Mouse (Mus musculus) Patski (cell line): ENCODE measurements around the gene Nr2f6. TPM values are rescaled to one million over a fixed set of nuclear protein-coding genes. Genes with fewer than 3 reads are reported as not detected.

ENCODE experiments used
- ATAC-seq: fragments of 100-300 bp; one replicate; pipeline ENCODE4 v1.8.0; 2021
- CTCF ChIA-PET: fragments of 350-600 bp; sonication (Branson Sonifier 250); formaldehyde crosslinking; loops from one replicate; lab custom pipeline; 2022; ENCODE audit warnings: inconsistent platforms; lab: Charles Lee
- POLR2A ChIA-PET: fragments of 350-600 bp; sonication (Branson Sonifier 250); formaldehyde crosslinking; loops from one replicate; lab custom pipeline; 2022; ENCODE audit warnings: antibody characterized with exemption, inconsistent platforms; lab: Charles Lee
- DNase-seq: peaks from one replicate; pipeline ENCODE4 v3.0.0-alpha.2; 2011; ENCODE audit warnings: low read depth, low spot score
- H3K27me3 ChIP-seq: fragments of 371-371 bp; one replicate; pipeline ENCODE4 v1.5.1; 2021
- CTCF ChIP-seq: fragments of 100-300 bp; IDR thresholded peaks from one replicate; pipeline ENCODE4 v1.5.1; 2021
- in situ Hi-C: fragments of 300-500 bp; cut with MboI; formaldehyde crosslinking; loops from 3 replicates; pipeline ENCODE4 v1.11.1; 2018; ENCODE audit warnings: low pct_unique_long_range_greater_than_20kb, mixed read lengths
- polyA plus RNA-seq: library from polyadenylated mRNA; unstranded; gene quantifications from one replicate; pipeline ENCODE4 v1.2.3, GENCODE M21; 2021

Nr2f6 gene
- polyA plus RNA-seq, 1 experiment from 2014 or later = 140 TPM

DNA sequence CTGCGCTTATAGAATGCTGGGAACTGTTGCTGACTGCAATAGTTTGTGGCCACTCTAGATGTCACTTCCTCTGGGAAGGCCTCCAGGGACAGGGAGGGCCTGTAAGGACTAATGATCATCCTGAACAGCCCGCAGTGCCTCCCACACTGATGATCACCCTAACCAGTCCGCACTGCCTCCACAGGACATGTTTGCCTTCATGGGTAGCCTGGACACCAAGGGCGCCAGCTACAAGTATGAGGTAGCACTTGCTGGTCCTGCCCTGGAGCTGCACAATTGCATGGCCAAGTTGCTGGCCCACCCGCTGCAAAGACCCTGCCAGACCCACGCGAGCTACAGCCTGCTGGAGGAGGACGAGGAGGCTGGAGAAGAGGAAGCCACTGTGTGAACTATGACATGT, 22.3 kb upstream of the Nr2f6 start:
- ChIA-PET POLR2A (interaction anchor here (1.2 to 1.6 kb wide), 2 partner anchors 25 to 36 kb away, joined by 4 to 5 read pairs; no protein-coding TSS in a partner anchor), CTCF (interaction anchor here (1.2 to 2.8 kb wide), 3 partner anchors 10 to 91 kb away, joined by 3 to 14 read pairs (median 4); partner anchors contain the start of gene Ocel1)
- in situ Hi-C loops = no loop called here
- no peak for TF ChIP-seq CTCF
- ATAC-seq = no peak
- H3K27me3 ChIP-seq = no peaks in the 10 kb centered on the region
- no peak for DNase-seq

DNA sequence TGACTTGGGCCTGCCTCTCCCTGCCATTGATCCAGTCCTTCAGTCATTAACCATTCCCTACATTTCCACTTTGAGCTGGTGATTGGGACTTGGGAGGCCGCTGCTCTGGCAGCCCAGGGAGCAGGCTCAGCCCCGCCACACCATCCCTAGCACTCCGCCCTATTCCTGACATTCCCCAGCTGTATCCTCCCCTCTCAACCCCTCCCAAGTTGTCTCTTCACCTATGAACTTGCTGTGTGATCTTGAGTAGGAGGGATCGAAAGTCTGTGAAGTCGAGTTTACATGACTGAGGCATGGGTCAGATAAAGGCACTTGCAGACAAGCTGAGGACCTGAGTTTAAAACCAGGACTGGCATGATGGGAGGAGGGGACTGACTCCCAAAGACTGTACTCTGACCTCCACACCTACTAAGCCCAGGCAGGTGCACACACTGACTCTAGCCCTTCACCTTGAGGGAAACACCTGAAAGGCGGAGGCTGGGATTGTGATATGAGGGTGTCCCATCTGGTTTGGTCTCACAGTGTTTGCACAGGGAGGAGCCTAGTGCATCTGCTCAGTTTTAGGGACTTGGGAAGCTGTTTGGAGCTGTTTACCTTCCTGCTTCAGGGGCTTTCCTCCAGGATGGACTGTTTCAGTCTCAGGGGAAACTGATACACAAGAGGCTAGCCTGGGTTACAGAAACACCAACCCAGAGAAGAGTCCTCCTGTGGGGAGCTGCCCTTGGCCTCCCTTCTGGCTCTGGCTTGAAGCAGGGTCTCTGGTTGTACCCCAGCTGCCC, 21.5 kb upstream of the Nr2f6 start:
- DNase-seq = no peak
- no peaks in the 10 kb centered on the region for H3K27me3 ChIP-seq
- ChIA-PET POLR2A (interaction anchor here (1.6 kb wide), 1 partner anchor 25 kb away, joined by 5 read pairs; no protein-coding TSS in a partner anchor), CTCF (interaction anchor here (1.8 to 2.8 kb wide), 2 partner anchors 31 to 61 kb away, joined by 5 to 14 read pairs; partner anchors contain the start of genes Mrpl34 and Ocel1)
- in situ Hi-C loops = no loop called here
- no peak for ATAC-seq
- no peak for TF ChIP-seq CTCF

DNA sequence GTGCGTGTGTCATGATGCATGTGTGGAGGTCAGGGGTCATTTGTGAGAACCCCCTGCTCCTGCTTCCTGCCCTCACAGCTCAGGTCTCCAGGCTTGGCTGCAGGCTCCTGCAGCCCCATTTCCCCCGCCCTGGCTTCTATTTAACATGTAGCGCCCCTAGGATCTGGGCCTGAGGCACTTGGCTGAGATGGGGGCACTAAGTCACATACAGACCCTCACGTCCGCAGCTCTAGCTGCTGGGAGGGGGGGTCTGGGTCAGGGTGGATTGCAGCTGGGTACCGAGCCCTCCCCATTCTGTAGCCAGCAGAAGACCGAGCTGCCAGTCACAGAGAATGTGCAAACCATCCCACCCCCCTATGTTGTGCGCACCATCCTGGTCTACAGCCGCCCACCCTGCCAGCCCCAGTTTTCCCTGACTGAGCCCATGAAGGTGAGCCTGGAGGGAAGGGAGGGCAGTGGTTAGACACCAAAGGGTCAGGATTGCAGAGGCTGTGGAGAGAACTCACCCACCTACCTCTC, 20.7 kb upstream of the Nr2f6 start:
- CTCF ChIA-PET = interaction anchor here (1.8 kb wide), 1 partner anchor 62 kb away, joined by 5 read pairs; the partner anchor contains the start of gene Mrpl34
- no peak for ATAC-seq
- DNase-seq = no peak
- POLR2A ChIA-PET = interaction anchor here (1.6 kb wide), 1 partner anchor 24 kb away, joined by 5 read pairs; no protein-coding TSS in a partner anchor
- in situ Hi-C loops = no loop called here
- no peaks in the 10 kb centered on the region for H3K27me3 ChIP-seq
- TF ChIP-seq CTCF = no peak

DNA sequence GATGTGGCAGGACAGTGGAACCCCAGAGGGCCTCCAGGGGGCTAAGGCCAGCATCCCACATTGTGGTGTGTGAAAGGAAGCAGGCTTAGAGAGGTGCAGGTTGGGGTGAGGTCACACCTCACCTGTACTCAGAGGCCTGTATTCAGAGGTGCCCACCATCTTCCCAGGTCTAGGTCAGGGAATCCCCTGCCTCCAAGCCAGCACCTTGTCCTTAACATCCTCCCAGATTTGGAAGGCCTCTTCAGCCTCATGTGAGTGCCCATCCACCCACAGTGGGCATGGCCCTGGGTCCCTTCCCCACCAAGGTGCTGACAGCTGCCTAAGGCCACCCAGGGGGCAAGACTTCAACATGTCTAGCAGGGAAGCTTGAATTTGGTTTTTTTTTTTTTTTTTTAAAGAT, 19.7 kb upstream of the Nr2f6 start:
- TF ChIP-seq CTCF = no peak
- no peaks in the 10 kb centered on the region for H3K27me3 ChIP-seq
- CTCF ChIA-PET = no interaction called here
- POLR2A ChIA-PET = no interaction called here
- DNase-seq (no peak), ATAC-seq (no peak)
- in situ Hi-C loops = no loop called here

DNA sequence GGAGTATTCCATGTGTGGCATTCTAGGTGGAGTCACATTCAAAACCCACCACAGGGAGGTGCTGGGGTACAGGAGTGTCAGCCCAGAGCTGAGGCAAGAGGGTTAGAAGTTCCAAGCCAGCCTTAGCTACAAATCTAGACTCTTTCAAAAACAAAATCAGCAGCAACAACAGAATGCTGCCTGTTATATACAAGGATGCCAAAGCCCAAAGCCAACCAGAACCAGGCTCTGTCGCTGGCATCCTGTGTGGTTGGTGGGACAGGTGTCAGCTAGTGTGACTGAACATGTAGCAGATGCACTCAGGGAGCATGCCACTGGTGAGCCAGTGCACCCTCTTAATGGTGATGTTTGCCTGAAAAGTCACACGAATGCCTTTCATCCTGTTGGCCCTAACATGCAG, 19.1 kb upstream of the Nr2f6 start:
- POLR2A ChIA-PET = no interaction called here

DNA sequence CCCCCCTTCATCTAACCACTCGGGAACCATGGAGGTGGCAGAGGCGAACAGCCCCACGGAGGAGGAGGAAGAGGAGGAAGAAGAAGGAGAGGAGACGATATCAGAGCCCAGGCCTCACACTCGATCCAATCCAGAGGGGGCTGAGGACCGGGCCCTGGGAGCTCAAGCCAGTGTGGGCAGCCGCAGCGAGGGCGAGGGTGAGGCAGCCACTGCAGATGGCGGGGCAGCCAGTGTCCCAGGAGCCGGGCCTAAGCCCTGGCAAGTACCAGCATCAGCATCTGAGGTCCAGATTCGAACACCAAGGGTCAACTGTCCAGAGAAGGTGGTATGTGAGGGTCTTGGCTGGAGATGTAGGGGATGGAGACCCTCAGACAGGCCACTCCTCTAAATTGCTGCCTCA, 15.9 kb upstream of the Nr2f6 start:
- ATAC-seq = no peak

More for the DNA sequence above, 19.1 kb upstream of the Nr2f6 start:
- DNase-seq = no peak
- CTCF ChIA-PET = no interaction called here
- ATAC-seq = no peak
- no peaks in the 10 kb centered on the region for H3K27me3 ChIP-seq
- in situ Hi-C loops = no loop called here
- TF ChIP-seq CTCF = no peak

DNA sequence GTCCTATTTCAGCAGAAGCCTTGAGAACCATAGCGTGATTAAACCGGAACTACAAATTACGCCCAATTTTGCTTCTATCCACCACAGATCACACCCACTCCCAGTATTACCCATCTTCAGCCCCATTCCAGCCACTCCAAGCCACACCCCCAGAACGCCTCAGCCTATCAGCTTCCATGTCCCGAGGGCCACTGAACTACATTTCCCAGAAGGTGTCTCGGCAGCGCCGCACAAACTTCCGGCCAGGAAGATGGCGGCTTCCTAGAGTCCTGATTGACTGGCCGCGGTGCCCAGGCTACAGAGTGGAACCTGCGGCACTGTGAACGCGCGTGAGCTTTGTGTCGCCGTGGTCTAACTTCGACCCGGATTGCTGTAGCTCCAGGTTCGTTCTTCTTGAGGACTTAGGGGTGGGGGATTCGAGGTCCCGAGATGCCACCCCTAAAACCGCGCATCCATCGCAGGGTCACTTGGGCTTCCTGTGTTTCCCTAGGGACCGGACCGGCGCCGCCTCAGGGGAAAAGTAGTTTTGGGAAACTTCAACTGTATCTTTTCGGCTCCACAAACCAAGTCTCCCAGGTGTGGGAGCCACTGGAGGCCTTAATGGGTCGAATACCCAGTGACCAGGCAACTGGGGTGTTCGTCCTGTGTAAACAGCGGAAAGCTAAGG, 15.0 kb upstream of the Nr2f6 start, which contains the start of gene Babam1:
Gene Babam1, plus strand, starts transcription at position 223 of the 667 bp plus-strand sequence.
- in situ Hi-C loops = no loop called here
- DNase-seq (peak; percentile 76), ATAC-seq (peak; percentile 97)
- H3K27me3 ChIP-seq = no peaks in the 10 kb centered on the region
- no peak for TF ChIP-seq CTCF
- CTCF ChIA-PET = interaction anchor here (0.8 to 2.7 kb wide), 4 partner anchors 10 to 62 kb away, joined by 3 to 12 read pairs (median 4); partner anchors contain the start of gene Ocel1
- POLR2A ChIA-PET = interaction anchor here (0.7 to 2.4 kb wide), 6 partner anchors 8 to 25 kb away, joined by 3 to 11 read pairs (median 4); partner anchors contain the start of gene Nr2f6

More for the DNA sequence above, 15.9 kb upstream of the Nr2f6 start:
- TF ChIP-seq CTCF = no peak
- DNase-seq = no peak
- ChIA-PET CTCF (interaction anchor here (0.8 to 2.7 kb wide), 3 partner anchors 11 to 63 kb away, joined by 3 to 12 read pairs (median 4); partner anchors contain the start of gene Ocel1), POLR2A (interaction anchor here (0.9 to 2.4 kb wide), 3 partner anchors 18 to 26 kb away, joined by 4 to 11 read pairs (median 4); no protein-coding TSS in a partner anchor)
- in situ Hi-C loops = no loop called here
- no peaks in the 10 kb centered on the region for H3K27me3 ChIP-seq

DNA sequence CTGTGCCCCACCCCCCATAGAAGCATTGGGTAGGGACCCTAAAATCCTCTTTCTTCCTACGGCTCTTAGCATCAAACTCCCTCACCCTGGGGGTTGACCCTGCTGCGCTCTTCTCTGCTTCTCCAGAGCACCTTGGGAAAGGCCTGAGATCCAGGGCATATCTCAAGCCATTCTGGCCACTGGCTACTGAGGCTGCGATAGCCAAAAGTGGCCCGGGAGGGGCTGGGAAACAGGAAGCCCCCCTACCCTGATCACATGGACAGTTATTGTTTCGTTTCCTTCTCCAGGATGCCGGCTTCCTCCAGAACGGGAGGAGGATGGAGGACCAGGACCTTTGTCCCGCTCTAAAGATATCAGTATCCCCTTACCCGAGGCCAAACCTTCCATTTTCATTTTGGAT, 13.9 kb upstream of the Nr2f6 start, which contains the start of gene Ushbp1:
Gene Ushbp1, minus strand, starts transcription at position 174 of the 400 bp plus-strand sequence.
- CTCF ChIA-PET = interaction anchor here (1.2 to 1.6 kb wide), 2 partner anchors 11 to 12 kb away, joined by 4 read pairs; no protein-coding TSS in a partner anchor
- DNase-seq = no peak
- ATAC-seq = no peak
- no peak for TF ChIP-seq CTCF
- H3K27me3 ChIP-seq = no peaks in the 10 kb centered on the region
- in situ Hi-C loops = no loop called here
- POLR2A ChIA-PET = interaction anchor here (1.0 kb wide), 1 partner anchor 10 kb away, joined by 3 read pairs; no protein-coding TSS in a partner anchor

DNA sequence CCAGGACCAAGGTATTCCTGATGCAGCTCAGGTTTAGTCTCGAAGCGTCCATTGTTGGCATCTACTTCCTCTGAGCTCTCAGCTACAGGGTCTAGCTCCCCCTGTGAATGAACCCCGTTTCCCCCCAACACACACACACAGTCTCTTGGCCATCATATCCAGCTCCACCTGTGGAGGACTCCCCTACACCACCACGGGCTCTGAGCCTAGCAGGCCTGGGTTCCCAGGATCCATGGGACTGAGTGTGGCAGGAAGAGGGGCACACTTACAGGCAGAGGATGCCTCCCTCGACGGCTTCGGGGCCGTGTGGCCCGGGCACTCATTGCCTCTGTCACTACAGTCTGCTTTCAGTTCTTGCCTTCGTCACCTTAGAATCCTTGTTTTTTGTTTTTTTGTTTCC, 13.3 kb upstream of the Nr2f6 start:
- ChIA-PET CTCF (interaction anchor here (1.2 kb wide), 1 partner anchor 10 kb away, joined by 4 read pairs; no protein-coding TSS in a partner anchor), POLR2A (no interaction called here)
- in situ Hi-C loops = no loop called here
- no peaks in the 10 kb centered on the region for H3K27me3 ChIP-seq
- DNase-seq (no peak), ATAC-seq (no peak)
- TF ChIP-seq CTCF = no peak

DNA sequence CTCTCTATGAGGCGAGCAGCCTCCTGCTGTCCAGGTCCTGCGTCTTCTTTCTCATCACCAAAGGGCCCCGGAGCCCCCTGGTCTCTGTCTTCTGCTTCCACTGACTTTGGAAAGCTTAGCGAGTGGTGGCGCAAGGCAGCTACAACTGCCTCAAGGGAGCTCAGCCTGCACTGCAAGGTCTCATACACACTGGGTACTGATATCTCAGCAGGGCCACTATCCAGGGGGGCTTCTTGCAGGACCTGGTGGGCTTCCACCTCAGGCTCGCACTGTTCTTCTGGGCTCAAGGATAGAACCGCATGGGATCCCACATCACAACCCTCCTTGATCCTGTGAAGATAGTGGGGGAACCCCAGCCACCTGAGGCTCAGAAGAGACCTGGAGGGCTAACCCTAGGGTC, 12.7 kb upstream of the Nr2f6 start:
- ATAC-seq (no peak), DNase-seq (no peak)
- ChIA-PET CTCF (interaction anchor here (1.2 kb wide), 1 partner anchor 10 kb away, joined by 4 read pairs; no protein-coding TSS in a partner anchor), POLR2A (no interaction called here)
- in situ Hi-C loops = no loop called here
- no peaks in the 10 kb centered on the region for H3K27me3 ChIP-seq
- no peak for TF ChIP-seq CTCF
